Mouse (Mus musculus) testis, adult 2 months (tissue): ENCODE data around the gene Vmn2r28. TPM values are rescaled to one million over a fixed set of nuclear protein-coding genes. Genes with fewer than 3 reads are reported as not detected.
"Not testable (repeated sequence)": the region's sequence is repeated elsewhere in the genome, so short reads cannot be mapped to it uniquely, and the experiment has no call there.

ENCODE experiments used
- H3K27ac ChIP-seq: fragments of 200-500 bp; 2 replicates; pipeline ENCODE4 v1.5.1; 2012; ENCODE audit warnings: low read depth, low read length; ENCODE audit not compliant: control insufficient read depth, insufficient read depth
- H3K27me3 ChIP-seq: fragments of 200-500 bp; 2 replicates; pipeline ENCODE4 v1.6.1; 2012; ENCODE audit warnings: mild to moderate bottlenecking, low read length, moderate library complexity; ENCODE audit not compliant: control insufficient read depth, insufficient read depth
- H3K36me3 ChIP-seq: fragments of 200-500 bp; 2 replicates; pipeline ENCODE4 v1.6.1; 2012; ENCODE audit warnings: mild to moderate bottlenecking, low read length; ENCODE audit not compliant: control insufficient read depth, insufficient read depth
- H3K4me1 ChIP-seq: fragments of 200-500 bp; 2 replicates; pipeline ENCODE4 v1.6.1; 2012; ENCODE audit warnings: low read length; ENCODE audit not compliant: control insufficient read depth, insufficient read depth
- H3K4me3 ChIP-seq: fragments of 200-500 bp; 2 replicates; pipeline ENCODE4 v1.5.1; 2012; ENCODE audit warnings: low read depth, mild to moderate bottlenecking, low read length, moderate library complexity, mixed read lengths; ENCODE audit not compliant: control insufficient read depth
- CTCF ChIP-seq: fragments of 200-500 bp; IDR thresholded peaks from 2 replicates; pipeline ENCODE4 v1.5.1; 2012; ENCODE audit warnings: low read depth, mild to moderate bottlenecking, inconsistent platforms, low read length, moderate library complexity; ENCODE audit not compliant: control insufficient read depth, insufficient read depth, insufficient replicate concordance
- POLR2A ChIP-seq: fragments of 200-500 bp; IDR thresholded peaks from 2 replicates; pipeline ENCODE4 v1.6.1; 2012; ENCODE audit warnings: low read depth, mild to moderate bottlenecking, inconsistent platforms, low read length, moderate library complexity; ENCODE audit not compliant: control insufficient read depth
- polyA plus RNA-seq: library from polyadenylated mRNA; depleted of rRNA; stranded (reverse); fragments of >200 nt; gene quantifications from 2 replicates; pipeline ENCODE4 v1.2.3, GENCODE M21; 2012; rRNA removed

The Vmn2r28 gene
- not detected in 2 replicates for polyA plus RNA-seq

- H3K36me3 ChIP-seq, H3K4me3 ChIP-seq, H3K4me1 ChIP-seq, H3K27ac ChIP-seq, H3K27me3 ChIP-seq: not testable (repeated sequence)
Observed at GRCm38 (mm10) chr7:5493856-5494255, at the start of gene Vmn2r28. Gene Vmn2r28, minus strand, starts transcription at chr7:5493956.

GRCm38 (mm10) chr7:5540770-5541436 is 47.1 kb upstream of the Vmn2r28 start:
- H3K4me1 ChIP-seq, H3K36me3 ChIP-seq, H3K27me3 ChIP-seq, H3K27ac ChIP-seq, H3K4me3 ChIP-seq: not testable (repeated sequence)

- TF ChIP-seq POLR2A (no peak), CTCF (no peak)
- Histone ChIP-seq H3K36me3 (no peaks in the 10 kb centered on the region), H3K4me1 (no peaks in the 10 kb centered on the region), H3K4me3 (no peak within 1 kb of the TSS), H3K27ac (no peak within 1 kb of the TSS), H3K27me3 (no peaks in the 10 kb centered on the region)
Observed at GRCm38 (mm10) chr7:5456674-5457073, 37.1 kb downstream of the Vmn2r28 start, which contains the start of gene Vmn1r59. Gene Vmn1r59, minus strand, starts transcription at chr7:5456774.

- H3K36me3 ChIP-seq, H3K4me3 ChIP-seq: not testable (repeated sequence)
Observed at GRCm38 (mm10) chr7:5454011-5454410, 39.7 kb downstream of the Vmn2r28 start.

GRCm38 (mm10) chr7:5448627-5449026 is 45.1 kb downstream of the Vmn2r28 start:
- Histone ChIP-seq H3K36me3 (no peaks in the 10 kb centered on the region), H3K27me3 (no peaks in the 10 kb centered on the region), H3K27ac (no peak overlapping the region), H3K4me3 (no peak overlapping the region), H3K4me1 (no peaks in the 10 kb centered on the region)
- no peak for TF ChIP-seq POLR2A
- TF ChIP-seq CTCF, result no peak

More at GRCm38 (mm10) chr7:5454011-5454410, 39.7 kb downstream of the Vmn2r28 start:
- not testable (repeated sequence) for H3K27me3 ChIP-seq, H3K4me1 ChIP-seq, H3K27ac ChIP-seq

Other genes starting within 250 kb of the Vmn2r28 start
- gene Gm5065, start 143.4 kb downstream of the Vmn2r28 start, polyA plus RNA-seq, result not detected in 2 replicates
- gene Nlrp2, start 142.9 kb downstream of the Vmn2r28 start, polyA plus RNA-seq, result not detected in 2 replicates
- not detected in 2 replicates for gene Vmn1r58, start 80.6 kb downstream of the Vmn2r28 start, polyA plus RNA-seq
- not detected in 2 replicates for gene Vmn1r59, start 37.2 kb downstream of the Vmn2r28 start, polyA plus RNA-seq
- not detected in 2 replicates for gene Vmn1r60, start 53.4 kb upstream of the Vmn2r28 start, polyA plus RNA-seq
- gene Vmn1r61, start 119.3 kb upstream of the Vmn2r28 start, polyA plus RNA-seq, result not detected in 2 replicates
- gene Vmn1r62, start 179.7 kb upstream of the Vmn2r28 start, polyA plus RNA-seq, result not detected in 2 replicates